29 mouse cellular contexts compared by ENCODE assay signal in genomic region chr4:8205089-8205649, GRCm38 (mm10). TPM values are rescaled to one million over a fixed set of nuclear protein-coding genes. Genes with fewer than 3 reads are reported as not detected.
DNase-seq lines count a peak whose midpoint lies in the region; ATAC-seq and TF ChIP-seq lines count a peak whose summit lies in the region.
"Had no signal": no experiment of that assay in that cellular context is flagged by ENCODE, and none has a peak within 500 bp of the region (broad histone marks: within the 10 kb centered on the region; RNA-seq: fewer than 3 reads in every experiment).

No protein-coding gene starts in this region.

- H3K36me3 ChIP-seq in heart, postnatal 0 days (replicated peaks; ENCODE audit: control insufficient read depth, insufficient read depth, low read length), result no peaks in the 10 kb centered on the region
- H3K36me3 ChIP-seq in heart, embryonic 10.5 days, result 0 out of 2 replicates have a peak, but pooled peaks cover 2% of the 10 kb centered on the region
- H3K36me3 ChIP-seq: embryonic facial prominence, embryonic 10.5 days; embryonic facial prominence, embryonic 15.5 days; hindbrain, embryonic 13.5 days; limb, embryonic 13.5 days; lung, embryonic 15.5 days; midbrain, embryonic 10.5 days; midbrain, embryonic 15.5 days had no signal

- TF ChIP-seq EP300 in heart, postnatal 0 days (IDR thresholded peaks at IDR 0.05; ENCODE audit: low read depth), result no peak

- no peak for DNase-seq in gastrocnemius, adult 2 months
- no peak for DNase-seq in gastrocnemius, postnatal 36 days
- no peak for DNase-seq in heart, postnatal 0 days (ENCODE audit: low spot score)
- no peak for DNase-seq in heart, embryonic 10.5 days (ENCODE audit: low spot score)
- DNase-seq in 416B (ENCODE audit: low read depth), result peak; percentile 65
- peak; percentile 52 for DNase-seq in fat pad, adult 2 months (ENCODE audit: extremely low read depth, low read depth, low spot score)
- DNase-seq in spleen, postnatal 36 days (ENCODE audit: low spot score in 2 of 2), result no peak
- DNase-seq: adrenal gland, postnatal 10 days; cerebellum, adult 8-10 months; cerebellum, postnatal 25 days; heart, postnatal 36 days; right cerebral cortex, postnatal 25 days; thymus, postnatal 25 days had no signal

- no peaks in the 10 kb centered on the region for H3K9me3 ChIP-seq in heart, postnatal 0 days (replicated peaks; ENCODE audit: control insufficient read depth, low read length)
- H3K9me3 ChIP-seq in heart, embryonic 10.5 days, result no peaks in the 10 kb centered on the region
- H3K9me3 ChIP-seq: embryonic facial prominence, embryonic 10.5 days; forebrain, embryonic 13.5 days; hindbrain, embryonic 13.5 days; limb, embryonic 13.5 days; lung, embryonic 15.5 days; midbrain, embryonic 10.5 days; midbrain, embryonic 15.5 days had no signal

- 47% methylated on average over 4 of the region's 4 CpGs for WGBS in heart, postnatal 0 days
- WGBS in heart, embryonic 10.5 days, result 68% methylated on average over 4 of the region's 4 CpGs

- intact Hi-C loops in gastrocnemius, adult 2 months (cut with DNase I), result no loop called here
- intact Hi-C loops in gastrocnemius, postnatal 36 days (cut with DNase I), result no loop called here

- no peaks in the 10 kb centered on the region for H3K27me3 ChIP-seq in heart, postnatal 0 days (ENCODE audit: control insufficient read depth, insufficient read depth, low read length)
- no peaks in the 10 kb centered on the region for H3K27me3 ChIP-seq in heart, embryonic 10.5 days (ENCODE audit: insufficient read depth, poor library complexity, severe bottlenecking)
- H3K27me3 ChIP-seq: embryonic facial prominence, embryonic 15.5 days; forebrain, embryonic 13.5 days; hindbrain, embryonic 13.5 days; limb, embryonic 13.5 days; lung, embryonic 15.5 days; midbrain, embryonic 15.5 days had no signal

- no peak overlapping the region for H3K9ac ChIP-seq in heart, postnatal 0 days (replicated peaks; ENCODE audit: low read depth, low read length)
- H3K9ac ChIP-seq: embryonic facial prominence, embryonic 15.5 days; forebrain, embryonic 13.5 days; hindbrain, embryonic 13.5 days; limb, embryonic 13.5 days; lung, embryonic 15.5 days; midbrain, embryonic 15.5 days had no signal

- H3K4me2 ChIP-seq in heart, postnatal 0 days (ENCODE audit: low read depth, low read length), result no peak overlapping the region
- H3K4me2 ChIP-seq: embryonic facial prominence, embryonic 15.5 days; forebrain, embryonic 13.5 days; heart, embryonic 11.5 days; hindbrain, embryonic 13.5 days; limb, embryonic 13.5 days; liver, embryonic 11.5 days; lung, embryonic 15.5 days; midbrain, embryonic 15.5 days had no signal

- TF ChIP-seq CTCF in gastrocnemius, adult 2 months (IDR thresholded peaks at IDR 0.05), result no peak
- TF ChIP-seq CTCF in heart, postnatal 0 days (IDR thresholded peaks at IDR 0.05; ENCODE audit: low read depth), result no peak

- ATAC-seq in heart, postnatal 0 days (ENCODE audit: insufficient read depth, low read depth), result no peak; the same call in 1 of the 2 replicates
- ATAC-seq: activated CD4-positive, CD25-positive, alpha-beta regulatory T cell, adult 4 months; CD4-positive, CD25-positive, alpha-beta regulatory T cell, adult 4 months; forebrain, embryonic 13.5 days; intestine, postnatal 0 days; midbrain, embryonic 15.5 days had no signal

- 0 out of 2 replicates have a peak overlapping the region, but pooled peaks have one; percentile 9 for H3K27ac ChIP-seq in gastrocnemius, adult 2 months
- peak overlapping the region; percentile 2; the same call in 1 of the 2 replicates for H3K27ac ChIP-seq in heart, postnatal 0 days (ENCODE audit: low read depth)
- H3K27ac ChIP-seq in heart, embryonic 10.5 days, result no peak overlapping the region
- H3K27ac ChIP-seq: embryonic facial prominence, embryonic 10.5 days; embryonic facial prominence, embryonic 15.5 days; forebrain, embryonic 13.5 days; hindbrain, embryonic 13.5 days; layer of hippocampus, adult 2 months; left cerebral cortex, adult 2 months; limb, embryonic 13.5 days; lung, embryonic 15.5 days; midbrain, embryonic 10.5 days; midbrain, embryonic 15.5 days had no signal

- H3K4me1 ChIP-seq in heart, postnatal 0 days (ENCODE audit: control insufficient read depth, insufficient read depth), result peaks cover 7% of the 10 kb centered on the region
- peaks cover 13% of the 10 kb centered on the region for H3K4me1 ChIP-seq in heart, embryonic 10.5 days
- H3K4me1 ChIP-seq: embryonic facial prominence, embryonic 15.5 days; forebrain, embryonic 13.5 days; hindbrain, embryonic 13.5 days; midbrain, embryonic 10.5 days; midbrain, embryonic 15.5 days had no signal

- H3K4me3 ChIP-seq in gastrocnemius, adult 2 months, result no peak overlapping the region
- H3K4me3 ChIP-seq in heart, postnatal 0 days (ENCODE audit: low read depth, low read length), result no peak overlapping the region
- H3K4me3 ChIP-seq in heart, embryonic 10.5 days, result no peak overlapping the region
- H3K4me3 ChIP-seq: embryonic facial prominence, embryonic 10.5 days; embryonic facial prominence, embryonic 15.5 days; forebrain, embryonic 13.5 days; hindbrain, embryonic 13.5 days; layer of hippocampus, adult 2 months; left cerebral cortex, adult 2 months; limb, embryonic 13.5 days; lung, embryonic 15.5 days; midbrain, embryonic 10.5 days; midbrain, embryonic 15.5 days had no signal

RNA-seq across cellular contexts. Expression of gene Car8, which starts 33.7 kb away (rescaled TPM):
- total RNA-seq in gastrocnemius, adult 2 months (2021), result 1 to 10 TPM; 1.5 to 3.6 TPM
- 1 to 10 TPM; 1.4 to 2.7 TPM for total RNA-seq in gastrocnemius, postnatal 36 days (2021)
- 9.1 and 9.7 TPM in 2 replicates for total RNA-seq in heart, postnatal 0 days (2014; rRNA removed; ENCODE audit: low replicate concordance)
- 11.3 and 12.5 TPM in 2 replicates for polyA plus RNA-seq in heart, postnatal 0 days (2015; fragmentation: Nextera tagmentation; extraction: Ambion mirVana)
- polyA plus RNA-seq in heart, embryonic 10.5 days (2016; fragmentation: Nextera tagmentation; extraction: Ambion mirVana), result 4.5 and 6.0 TPM in 2 replicates
- total RNA-seq: megakaryocyte progenitor cell, adult 5-6 weeks had no signal
- polyA plus RNA-seq: activated CD4-positive, CD25-positive, alpha-beta regulatory T cell, adult 4 months; CD4-positive, CD25-positive, alpha-beta regulatory T cell, adult 4 months had no signal

Comparison
In these comparisons a context has a peak if more than half of its experiments do, and no peak if none do; other contexts are left out.
1. DNase-seq: peak in 416B (single experiment) and fat pad, adult 2 months (single experiment); none in gastrocnemius, adult 2 months (single experiment), gastrocnemius, postnatal 36 days (0 of 2), heart, postnatal 0 days (single experiment), heart, embryonic 10.5 days (single experiment) and spleen, postnatal 36 days (0 of 2).